Mouse (Mus musculus): Measurements from ENCODE around the gene Gm12166.

DNA sequence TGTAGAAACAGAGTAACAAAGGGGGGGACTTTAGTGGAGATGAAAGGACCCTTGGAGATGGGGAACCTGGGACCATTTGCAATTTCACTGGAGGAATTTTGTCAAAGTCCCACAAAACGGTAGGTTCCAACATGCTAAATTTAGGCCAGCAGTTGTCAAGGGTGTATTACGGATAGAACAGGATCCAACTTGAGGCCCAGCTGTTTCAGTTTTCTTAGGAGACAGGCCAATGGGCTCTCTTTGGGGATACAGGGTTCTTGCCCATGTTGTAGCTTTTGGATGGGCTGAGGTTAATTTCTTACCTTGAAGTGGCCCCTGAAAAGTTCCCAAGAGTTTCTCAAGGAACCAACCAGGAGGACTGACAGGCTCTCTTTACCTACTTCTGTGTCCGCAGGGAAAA, 4.9 kb downstream of the Gm12166 start:
- TF ChIP-seq POLR2A (IDR thresholded peaks at IDR 0.05; ENCODE audit: insufficient read length, low read depth) (no peak), USF1 (IDR thresholded peaks at IDR 0.05; ENCODE audit: low read depth) (no peak)
